Mouse (Mus musculus): Measurements from ENCODE around the gene Nmrk2. TPM values are rescaled to one million over a fixed set of nuclear protein-coding genes. Genes with fewer than 3 reads are reported as not detected.
A peak's percentile ranks its signal among the peaks of the same experiment; 100 is the strongest.

The Nmrk2 gene
- polyA plus RNA-seq, 1 experiment, result not detected

DNA sequence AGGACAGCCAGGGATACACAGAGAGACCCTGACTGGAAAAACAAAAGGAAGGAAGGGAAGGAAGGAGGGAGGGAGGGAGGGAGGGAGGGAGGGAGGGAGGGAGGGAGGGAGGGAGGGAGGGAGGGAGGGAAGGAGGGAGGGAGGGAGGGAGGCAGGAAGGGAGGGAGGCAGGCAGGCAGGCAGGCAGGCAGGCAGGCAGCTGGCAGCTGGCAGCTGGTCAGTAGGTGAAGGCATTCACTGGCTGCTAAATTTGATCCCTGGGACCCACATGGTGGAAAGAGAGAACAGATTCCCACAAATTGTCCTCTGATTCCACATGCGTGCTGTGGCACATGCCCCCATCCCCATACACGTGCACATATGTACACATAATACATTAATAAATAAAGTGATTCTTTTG is 36.8 kb upstream of the Nmrk2 start:
- 89% methylated on average over 2 of the region's 2 CpGs for WGBS
- H3K4me1 ChIP-seq (ENCODE audit: control insufficient read depth, insufficient read depth, low read length), result no peaks in the 10 kb centered on the region
- no peak for TF ChIP-seq CTCF (IDR thresholded peaks at IDR 0.05; ENCODE audit: control insufficient read depth, insufficient read depth, low read length)
- TF ChIP-seq POLR2A (IDR thresholded peaks at IDR 0.05; ENCODE audit: borderline replicate concordance, control insufficient read depth, low read depth, low read length), result no peak

GRCm38 (mm10) chr10:81236471-81237268 is 34.8 kb upstream of the Nmrk2 start:
- Histone ChIP-seq H3K4me3 (replicated peaks; ENCODE audit: control insufficient read depth, low read depth, low read length) (no peak overlapping the region), H3K27ac (ENCODE audit: control insufficient read depth, insufficient read depth, low read depth, low read length, poor library complexity) (no peak overlapping the region), H3K4me1 (ENCODE audit: control insufficient read depth, insufficient read depth, low read length) (no peaks in the 10 kb centered on the region)
- TF ChIP-seq POLR2A (IDR thresholded peaks at IDR 0.05; ENCODE audit: borderline replicate concordance, control insufficient read depth, low read depth, low read length) (no peak), CTCF (IDR thresholded peaks at IDR 0.05; ENCODE audit: control insufficient read depth, insufficient read depth, low read length) (no peak)
- WGBS, result 81% methylated on average over 12 of the region's 12 CpGs

More for the DNA sequence above, 36.8 kb upstream of the Nmrk2 start:
- H3K27ac ChIP-seq (ENCODE audit: control insufficient read depth, insufficient read depth, low read depth, low read length, poor library complexity), result no peak overlapping the region
- no peak overlapping the region for H3K4me3 ChIP-seq (replicated peaks; ENCODE audit: control insufficient read depth, low read depth, low read length)

- Histone ChIP-seq H3K27ac (ENCODE audit: control insufficient read depth, insufficient read depth, low read depth, low read length, poor library complexity) (no peak overlapping the region), H3K4me1 (ENCODE audit: control insufficient read depth, insufficient read depth, low read length) (no peaks in the 10 kb centered on the region), H3K4me3 (replicated peaks; ENCODE audit: control insufficient read depth, low read depth, low read length) (no peak overlapping the region)
- WGBS, result 86% methylated on average over 6 of the region's 6 CpGs
- TF ChIP-seq CTCF (IDR thresholded peaks at IDR 0.05; ENCODE audit: control insufficient read depth, insufficient read depth, low read length) (no peak), POLR2A (IDR thresholded peaks at IDR 0.05; ENCODE audit: borderline replicate concordance, control insufficient read depth, low read depth, low read length) (no peak)
Observed at GRCm38 (mm10) chr10:81234206-81234605, 32.4 kb upstream of the Nmrk2 start.

GRCm38 (mm10) chr10:81233226-81233585 is 31.4 kb upstream of the Nmrk2 start:
- peak overlapping the region; percentile 59 for H3K4me3 ChIP-seq (replicated peaks; ENCODE audit: control insufficient read depth, low read depth, low read length)
- 3% methylated on average over 28 of the region's 28 CpGs for WGBS
- TF ChIP-seq CTCF (IDR thresholded peaks at IDR 0.05; ENCODE audit: control insufficient read depth, insufficient read depth, low read length) (no peak), POLR2A (IDR thresholded peaks at IDR 0.05; ENCODE audit: borderline replicate concordance, control insufficient read depth, low read depth, low read length) (no peak)
- H3K4me1 ChIP-seq (ENCODE audit: control insufficient read depth, insufficient read depth, low read length), result no peaks in the 10 kb centered on the region
- no peak overlapping the region for H3K27ac ChIP-seq (ENCODE audit: control insufficient read depth, insufficient read depth, low read depth, low read length, poor library complexity)

- WGBS, result 8% methylated on average over 29 of the region's 29 CpGs
- H3K4me1 ChIP-seq (ENCODE audit: control insufficient read depth, insufficient read depth, low read length), result no peaks in the 10 kb centered on the region
- TF ChIP-seq CTCF (IDR thresholded peaks at IDR 0.05; ENCODE audit: control insufficient read depth, insufficient read depth, low read length), result no peak
- TF ChIP-seq POLR2A (IDR thresholded peaks at IDR 0.05; ENCODE audit: borderline replicate concordance, control insufficient read depth, low read depth, low read length), result peak; percentile 57; the same call in 1 of the 2 replicates
- peak within 1 kb of the TSS; percentile 59 for H3K4me3 ChIP-seq (replicated peaks; ENCODE audit: control insufficient read depth, low read depth, low read length)
- H3K27ac ChIP-seq (ENCODE audit: control insufficient read depth, insufficient read depth, low read depth, low read length, poor library complexity), result no peak within 1 kb of the TSS
Observed at GRCm38 (mm10) chr10:81232580-81233225, 30.9 kb upstream of the Nmrk2 start, which contains the start of gene Zfr2. Gene Zfr2 (plus strand): TSS chr10:81233155.

DNA sequence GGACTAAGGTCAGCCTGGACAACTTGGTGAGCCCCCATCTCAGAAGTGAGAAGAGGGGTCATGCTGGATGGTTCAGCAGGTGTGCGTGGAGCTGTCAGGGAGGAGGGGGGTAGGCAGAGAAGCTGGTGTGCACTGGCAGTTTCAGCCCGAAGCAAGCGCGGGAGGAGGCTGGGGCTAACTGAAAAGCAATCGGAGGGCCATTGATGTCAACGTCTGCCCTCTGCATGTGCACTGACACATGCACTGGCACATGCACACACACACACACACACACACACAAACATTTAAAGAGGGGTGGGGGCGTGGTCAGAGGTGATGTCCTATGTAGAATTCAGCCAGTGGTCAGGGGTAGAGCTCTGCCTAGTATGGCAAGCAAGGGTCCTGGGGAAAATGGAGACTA is 29.6 kb upstream of the Nmrk2 start:
- WGBS, result 46% methylated on average over 7 of the region's 7 CpGs
- H3K4me1 ChIP-seq (ENCODE audit: control insufficient read depth, insufficient read depth, low read length), result no peaks in the 10 kb centered on the region
- TF ChIP-seq CTCF (IDR thresholded peaks at IDR 0.05; ENCODE audit: control insufficient read depth, insufficient read depth, low read length) (no peak), POLR2A (IDR thresholded peaks at IDR 0.05; ENCODE audit: borderline replicate concordance, control insufficient read depth, low read depth, low read length) (no peak)
- H3K27ac ChIP-seq (ENCODE audit: control insufficient read depth, insufficient read depth, low read depth, low read length, poor library complexity), result no peak overlapping the region
- no peak overlapping the region for H3K4me3 ChIP-seq (replicated peaks; ENCODE audit: control insufficient read depth, low read depth, low read length)

DNA sequence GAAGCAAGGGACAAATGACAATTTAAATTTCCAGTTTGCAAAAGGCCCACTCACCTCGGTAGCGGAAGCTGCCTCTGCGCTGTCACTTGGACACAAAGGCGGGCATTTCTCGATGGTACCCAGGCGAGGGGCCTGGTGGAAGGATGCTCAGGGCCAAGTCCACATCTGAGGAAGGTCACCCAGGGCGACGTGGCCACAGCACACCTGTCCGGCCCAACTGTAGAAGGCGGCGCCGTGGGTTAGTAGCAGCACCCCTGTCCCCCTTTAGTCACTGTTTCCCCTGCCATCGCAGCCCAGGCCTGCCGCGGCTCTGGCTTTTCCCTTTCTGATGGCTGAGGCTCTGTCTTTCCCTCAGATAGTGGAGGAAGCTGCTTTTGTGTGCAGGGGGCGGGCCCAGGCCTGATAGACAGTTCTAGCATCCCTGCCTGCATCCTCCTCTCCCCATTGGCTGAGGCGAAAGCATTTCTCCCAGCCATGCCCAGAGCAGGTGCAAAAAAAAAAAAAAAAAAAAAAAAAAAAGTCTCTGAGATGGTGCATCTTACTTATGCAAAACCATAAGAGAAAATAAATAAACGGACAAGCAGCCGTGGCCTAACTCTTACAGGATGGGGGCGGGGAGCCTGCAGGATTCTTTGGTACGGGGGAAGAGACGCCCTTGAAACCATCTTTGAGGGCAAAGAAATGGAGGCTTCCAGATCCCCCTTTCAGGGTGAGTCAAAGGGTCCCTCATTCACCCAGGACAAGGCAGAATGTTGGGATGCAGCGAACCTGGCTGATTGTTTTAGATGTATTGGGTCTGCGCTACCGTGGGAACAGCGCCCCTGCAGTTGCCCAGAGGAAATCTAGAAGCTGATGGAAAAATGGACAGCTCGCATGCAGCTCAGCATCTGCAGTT is 28.8 kb upstream of the Nmrk2 start, which contains the start of gene Atcay:
TSS of gene Atcay (minus strand) at position 396 of the 895 bp plus-strand sequence.
- no peak within 1 kb of the TSS for H3K27ac ChIP-seq (ENCODE audit: control insufficient read depth, insufficient read depth, low read depth, low read length, poor library complexity)
- TF ChIP-seq POLR2A (IDR thresholded peaks at IDR 0.05; ENCODE audit: borderline replicate concordance, control insufficient read depth, low read depth, low read length), result no peak
- TF ChIP-seq CTCF (IDR thresholded peaks at IDR 0.05; ENCODE audit: control insufficient read depth, insufficient read depth, low read length), result peak; percentile 41; the same call in 1 of the 2 replicates
- 11% methylated on average over 27 of the region's 27 CpGs for WGBS
- H3K4me3 ChIP-seq (replicated peaks; ENCODE audit: control insufficient read depth, low read depth, low read length), result no peak within 1 kb of the TSS
- H3K4me1 ChIP-seq (ENCODE audit: control insufficient read depth, insufficient read depth, low read length), result no peaks in the 10 kb centered on the region

Measured in bone marrow, adult 2 months (tissue).